Mouse (Mus musculus) adrenal gland, adult 2 months (tissue): Measurements from ENCODE around the gene Btnl4. TPM values are rescaled to one million over a fixed set of nuclear protein-coding genes. Genes with fewer than 3 reads are reported as not detected.

Experiments used
- DNase-seq: peaks from one replicate; pipeline ENCODE4 v3.0.0; 2021
- polyA plus RNA-seq: library from polyadenylated mRNA; depleted of rRNA; stranded (reverse); fragments of >200 nt; gene quantifications from 2 replicates; pipeline ENCODE4 v1.2.3, GENCODE M21; 2012; rRNA removed
- total RNA-seq, 2 experiments: library from RNA; stranded (reverse); gene quantifications; 2 replicates each; pipeline ENCODE4 v1.2.3; 2021

Btnl4 gene
- total and polyA plus RNA-seq, 3 experiments: 0.06 TPM; not detected in 2

DNA sequence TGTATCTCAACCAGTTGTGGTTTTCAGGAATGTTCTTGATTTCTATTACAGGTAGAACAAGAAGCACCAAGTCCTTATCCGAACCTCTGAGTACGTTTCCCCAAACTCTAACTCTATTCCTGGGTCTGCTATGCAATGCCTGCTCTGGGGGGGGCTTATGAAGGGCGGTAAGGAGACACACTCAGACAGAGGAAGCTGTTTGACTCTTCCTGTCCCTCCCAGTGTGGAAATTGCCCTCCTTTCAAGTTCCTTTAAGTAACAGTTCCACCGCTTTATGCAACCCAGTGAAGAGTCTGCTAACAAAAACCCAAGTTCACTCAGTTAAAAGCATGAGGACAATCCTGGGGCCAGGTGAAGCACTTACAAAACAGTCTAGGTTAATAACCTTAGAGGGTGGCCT is 40.0 kb downstream of the Btnl4 start:
- no peak for DNase-seq

DNA sequence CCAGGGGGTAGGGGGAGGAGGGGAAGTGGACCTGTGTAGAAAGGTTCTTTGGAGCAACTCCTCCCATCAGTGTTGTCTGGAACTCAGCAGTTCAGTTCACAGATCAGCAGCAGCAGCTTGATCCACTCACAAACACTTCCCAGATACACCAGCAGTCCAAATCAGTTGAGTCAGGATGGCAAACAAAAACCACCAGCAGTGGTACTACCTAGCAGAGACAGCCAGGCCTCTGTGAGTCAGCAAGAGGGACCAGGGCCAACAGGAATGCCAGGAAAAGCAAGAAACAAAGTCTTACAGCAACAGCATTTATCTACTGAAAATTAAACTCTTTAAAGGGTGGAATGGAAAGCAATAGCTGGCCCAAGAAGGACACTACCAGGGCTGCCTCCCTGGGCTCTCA is 49.5 kb downstream of the Btnl4 start:
- DNase-seq: peak; percentile 42

DNA sequence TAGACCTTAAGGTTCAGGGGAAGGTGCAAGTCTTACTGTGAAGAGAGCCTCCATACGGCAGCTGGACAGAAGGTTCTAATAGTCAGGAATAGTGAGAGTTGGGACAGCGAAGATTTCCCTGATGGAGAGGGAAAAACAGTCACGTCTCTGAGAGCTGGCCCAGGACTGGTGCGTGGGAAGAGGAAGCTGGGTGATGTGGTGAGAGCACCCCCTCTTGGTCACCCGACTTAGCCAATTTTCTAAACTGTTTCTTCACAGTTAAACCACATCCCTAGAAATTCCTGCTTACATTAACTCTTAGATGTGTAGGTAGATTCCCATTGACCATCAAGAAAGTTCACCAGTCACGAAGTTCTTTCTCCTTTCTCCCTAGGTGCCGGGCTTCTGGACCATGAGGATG is 57.1 kb downstream of the Btnl4 start:
- no peak for DNase-seq

Other genes with a start within 250 kb of the Btnl4 start
- gene H2-Ob, start 238.4 kb downstream of the Btnl4 start, total RNA-seq: 1 to 10 TPM in 1 of 2 experiments, under 1 TPM in 1; 0.49 to 1.3 TPM
- gene H2-Ob, start 238.4 kb downstream of the Btnl4 start, polyA plus RNA-seq: 0.91 TPM in 2 replicates
- gene H2-Ab1, start 219.6 kb downstream of the Btnl4 start, total RNA-seq: 10 to 100 TPM; 78.4 to 97.1 TPM
- 364 and 513 TPM in 2 replicates for gene H2-Ab1, start 219.6 kb downstream of the Btnl4 start, polyA plus RNA-seq
- gene H2-Aa, start 189.5 kb downstream of the Btnl4 start, total RNA-seq: 100 to 1,000 TPM in 1 of 2 experiments, 10 to 100 TPM in 1; 85.9 to 137 TPM
- 134 and 150 TPM in 2 replicates for gene H2-Aa, start 189.5 kb downstream of the Btnl4 start, polyA plus RNA-seq
- gene H2-Eb1, start 171.5 kb downstream of the Btnl4 start, total RNA-seq: 100 to 1,000 TPM in 1 of 2 experiments, 10 to 100 TPM in 1; 67.3 to 144 TPM
- 59.2 and 66.0 TPM in 2 replicates for gene H2-Eb1, start 171.5 kb downstream of the Btnl4 start, polyA plus RNA-seq
- gene H2-Eb2, start 151.7 kb downstream of the Btnl4 start, total RNA-seq: not detected
- gene H2-Eb2, start 151.7 kb downstream of the Btnl4 start, polyA plus RNA-seq: 0.03 TPM in 1 of 2 replicates, not detected in the other
- gene Btnl2, start 122.5 kb downstream of the Btnl4 start, total RNA-seq: under 1 TPM; 0.40 to 0.73 TPM
- gene Btnl2, start 122.5 kb downstream of the Btnl4 start, polyA plus RNA-seq: 0.04 and 0.16 TPM in 2 replicates
- gene Btnl1, start 100.2 kb downstream of the Btnl4 start, total RNA-seq: not detected
- gene Btnl1, start 100.2 kb downstream of the Btnl4 start, polyA plus RNA-seq: not detected in 2 replicates
- 1 to 10 TPM; 2.1 to 2.5 TPM for gene BC051142, start 78.5 kb downstream of the Btnl4 start, total RNA-seq
- 0.74 and 1.1 TPM in 2 replicates for gene BC051142, start 78.5 kb downstream of the Btnl4 start, polyA plus RNA-seq
- gene Btnl6, start 40.0 kb upstream of the Btnl4 start, total RNA-seq: not detected
- not detected in 2 replicates for gene Btnl6, start 40.0 kb upstream of the Btnl4 start, polyA plus RNA-seq
- 10 to 100 TPM; 22.1 to 24.6 TPM for gene Notch4, start 87.0 kb upstream of the Btnl4 start, total RNA-seq
- gene Notch4, start 87.0 kb upstream of the Btnl4 start, polyA plus RNA-seq: 78.6 and 90.4 TPM in 2 replicates
- gene Gpsm3, start 112.5 kb upstream of the Btnl4 start, total RNA-seq: 1 to 10 TPM; 4.3 to 7.4 TPM
- 8.0 and 10.0 TPM in 2 replicates for gene Gpsm3, start 112.5 kb upstream of the Btnl4 start, polyA plus RNA-seq
- 10 to 100 TPM; 35.2 to 42.7 TPM for gene Pbx2, start 113.9 kb upstream of the Btnl4 start, total RNA-seq
- gene Pbx2, start 113.9 kb upstream of the Btnl4 start, polyA plus RNA-seq: 43.4 and 45.6 TPM in 2 replicates
- gene Ager, start 120.5 kb upstream of the Btnl4 start, total RNA-seq: under 1 TPM; 0.84 to 0.86 TPM
- gene Ager, start 120.5 kb upstream of the Btnl4 start, polyA plus RNA-seq: 1.3 and 1.5 TPM in 2 replicates
- 10 to 100 TPM; 77.8 to 92.0 TPM for gene Rnf5, start 126.4 kb upstream of the Btnl4 start, total RNA-seq
- gene Rnf5, start 126.4 kb upstream of the Btnl4 start, polyA plus RNA-seq: 90.8 and 115 TPM in 2 replicates
- gene Agpat1, start 126.9 kb upstream of the Btnl4 start, total RNA-seq: 100 to 1,000 TPM; 113 to 118 TPM
- 275 and 286 TPM in 2 replicates for gene Agpat1, start 126.9 kb upstream of the Btnl4 start, polyA plus RNA-seq
- 1 to 10 TPM; 2.4 to 3.0 TPM for gene Egfl8, start 138.7 kb upstream of the Btnl4 start, total RNA-seq
- gene Egfl8, start 138.7 kb upstream of the Btnl4 start, polyA plus RNA-seq: 2.4 and 4.2 TPM in 2 replicates
- gene Ppt2, start 151.2 kb upstream of the Btnl4 start, total RNA-seq: 10 to 100 TPM; 58.3 to 70.7 TPM
- gene Ppt2, start 151.2 kb upstream of the Btnl4 start, polyA plus RNA-seq: 58.5 and 102 TPM in 2 replicates
- gene Prrt1, start 152.2 kb upstream of the Btnl4 start, total RNA-seq: 10 to 100 TPM in 1 of 2 experiments, 1 to 10 TPM in 1; 9.1 to 12.8 TPM
- 22.1 and 32.8 TPM in 2 replicates for gene Prrt1, start 152.2 kb upstream of the Btnl4 start, polyA plus RNA-seq
- gene Fkbpl, start 167.4 kb upstream of the Btnl4 start, total RNA-seq: 10 to 100 TPM; 12.7 to 17.2 TPM
- 7.1 and 7.6 TPM in 2 replicates for gene Fkbpl, start 167.4 kb upstream of the Btnl4 start, polyA plus RNA-seq
- 10 to 100 TPM; 44.1 to 53.2 TPM for gene Atf6b, start 169.8 kb upstream of the Btnl4 start, total RNA-seq
- gene Atf6b, start 169.8 kb upstream of the Btnl4 start, polyA plus RNA-seq: 114 and 118 TPM in 2 replicates
- 10 to 100 TPM; 20.2 to 30.1 TPM for gene Tnxb, start 193.2 kb upstream of the Btnl4 start, total RNA-seq
- gene Tnxb, start 193.2 kb upstream of the Btnl4 start, polyA plus RNA-seq: 23.4 and 23.6 TPM in 2 replicates